Mouse (Mus musculus) WW6 (cell line): ENCODE measurements around the gene Tmem206.

Source experiments
- DNase-seq: peaks from one replicate; pipeline ENCODE4 v3.0.0-alpha.2; 2013; ENCODE audit warnings: low read depth, low spot score

Tmem206 gene

DNA sequence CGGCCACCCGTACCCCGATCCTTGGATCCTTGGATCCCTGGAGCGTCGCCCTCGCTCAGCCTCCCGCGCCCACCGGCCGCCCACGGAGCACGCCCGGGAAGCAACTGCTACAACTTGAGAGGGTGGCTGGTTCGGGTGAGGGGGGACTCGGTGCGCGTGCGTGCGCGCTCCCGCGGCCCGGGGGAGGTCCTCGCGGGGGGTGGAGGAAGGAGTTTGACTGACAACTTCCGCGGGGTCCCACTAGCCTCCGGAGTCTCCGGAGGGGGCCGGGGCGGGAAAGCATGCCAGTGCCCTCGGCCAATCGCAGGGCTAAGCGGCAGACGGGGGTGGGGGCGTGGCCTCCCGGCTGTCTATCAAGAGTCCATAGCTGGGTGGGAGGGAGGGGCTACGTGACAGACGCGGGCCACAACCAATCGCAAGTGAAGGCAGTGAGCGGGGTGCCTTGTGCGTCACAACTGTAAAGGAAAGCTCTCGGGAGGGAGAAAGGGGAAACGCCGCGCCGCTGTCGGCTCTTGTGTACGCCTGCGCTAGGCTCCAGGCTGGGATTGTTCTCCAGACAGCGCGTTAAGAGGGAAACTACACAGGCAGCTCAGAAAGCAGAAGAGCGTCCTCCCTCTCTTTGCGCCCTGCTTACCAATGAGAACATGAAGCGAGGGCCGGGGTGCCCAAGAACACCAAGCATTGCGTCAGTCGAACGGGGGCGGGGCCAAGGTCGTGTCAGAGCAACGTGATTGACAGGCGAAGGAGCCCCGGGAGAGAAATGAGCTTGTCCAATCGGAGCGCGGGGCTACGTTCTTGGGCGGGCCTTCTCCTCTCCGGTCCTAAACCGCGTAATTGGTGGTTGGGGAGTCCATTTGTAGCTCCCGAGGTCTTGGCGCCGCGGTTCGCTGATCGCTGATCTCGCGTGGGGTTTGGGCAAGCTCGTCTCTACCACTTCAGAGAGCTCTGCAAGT, 71.5 kb downstream of the Tmem206 start:
- DNase-seq, result peak; percentile 96
